Mouse (Mus musculus): Measurements from ENCODE around the gene Apbb1ip.
"Not testable (repeated sequence)": the region's sequence is repeated elsewhere in the genome, so short reads cannot be mapped to it uniquely, and the experiment has no call there.

- TF ChIP-seq CTCF (IDR thresholded peaks at IDR 0.05; ENCODE audit: control insufficient read depth, insufficient read depth, insufficient read length), result peak; percentile 84
- TF ChIP-seq MYOD1 (IDR thresholded peaks at IDR 0.05; ENCODE audit: control insufficient read depth, insufficient read length, low read depth); USF1 (IDR thresholded peaks at IDR 0.05; ENCODE audit: low read depth); MAX (IDR thresholded peaks at IDR 0.05); FOSL1 (IDR thresholded peaks at IDR 0.05; ENCODE audit: insufficient read depth, low read length, poor library complexity, severe bottlenecking): not testable (repeated sequence)
Measured at GRCm38 (mm10) chr2:22864394-22865037, 90.6 kb downstream of the Apbb1ip start.
